Mouse (Mus musculus) liver, embryonic 14.5 days (tissue): ENCODE measurements at regions not wholly inside any gene's neighbourhood (a gene's known extent, or its start where the extent isn't known, plus 50 kb on each side); places are given as distances from the start of the nearest gene placed in this dataset.

Experiments used
- CTCF ChIP-seq: IDR thresholded peaks from 2 replicates; pipeline ENCODE4 v1.5.1; 2016; ENCODE audit warnings: antibody characterized with exemption, low read depth, control low read depth
- EP300 ChIP-seq: IDR thresholded peaks from 2 replicates; pipeline ENCODE4 v1.6.1; 2016; ENCODE audit warnings: antibody characterized with exemption, low read depth

DNA sequence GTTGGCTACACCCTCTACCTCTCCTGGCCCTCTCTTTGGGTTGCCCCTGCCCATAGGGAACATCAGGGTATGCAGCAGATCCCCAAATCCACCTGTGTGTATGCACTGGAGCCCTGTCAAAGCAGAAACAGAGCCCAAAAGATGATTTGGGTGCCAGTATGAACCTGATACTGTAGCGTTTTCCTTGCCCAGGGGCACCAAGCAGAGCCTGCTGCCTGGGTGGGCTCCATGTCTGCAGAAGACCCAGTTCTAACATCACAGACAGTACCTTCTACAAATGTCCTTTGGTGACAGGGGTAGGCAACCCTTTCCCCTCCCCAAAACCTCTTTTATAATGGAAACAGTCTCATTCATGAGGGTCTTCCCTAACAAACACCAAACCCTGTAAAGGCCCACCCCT is 472.5 kb downstream of the Rps24 start:
- TF ChIP-seq EP300, result no peak
- TF ChIP-seq CTCF, result no peak
